Mouse (Mus musculus) heart, postnatal 0 days (tissue): Measurements from ENCODE around the gene Ralgps1. TPM values are rescaled to one million over a fixed set of nuclear protein-coding genes. Genes with fewer than 3 reads are reported as not detected.
A peak's percentile ranks its signal among the peaks of the same experiment; 100 is the strongest.

Experiments used
- ATAC-seq: fragments of 200-750 bp; cut with Nextera tagmentation; 2 replicates; pipeline ENCODE4 v1.8.0; 2017; ENCODE audit warnings: low read depth, moderate number of reproducible peaks, moderate library complexity; ENCODE audit not compliant: insufficient read depth
- DNase-seq: peaks from one replicate; pipeline ENCODE4 v3.0.0-alpha.2; 2016; ENCODE audit warnings: low spot score
- H3K27ac ChIP-seq: fragments of 300-500 bp; sonication (generic); 2 replicates; pipeline ENCODE4 v1.5.1; 2014; ENCODE audit warnings: low read depth, mild to moderate bottlenecking
- H3K27me3 ChIP-seq: fragments of 300-500 bp; sonication (generic); 2 replicates; pipeline ENCODE4 v1.6.1; 2014; ENCODE audit warnings: low read length, mixed read lengths; ENCODE audit not compliant: control insufficient read depth, insufficient read depth
- H3K36me3 ChIP-seq: fragments of 300-500 bp; sonication (generic); replicated peaks from 2 replicates; pipeline ENCODE4 v1.6.1; 2014; ENCODE audit warnings: low read length, mixed read lengths; ENCODE audit not compliant: control insufficient read depth, insufficient read depth
- H3K4me1 ChIP-seq: fragments of 300-500 bp; sonication (generic); 2 replicates; pipeline ENCODE4 v1.6.1; 2014; ENCODE audit warnings: antibody characterized with exemption; ENCODE audit not compliant: control insufficient read depth, insufficient read depth
- H3K4me2 ChIP-seq: fragments of 300-500 bp; sonication (generic); 2 replicates; pipeline ENCODE4 v1.6.1; 2014; ENCODE audit warnings: low read depth, mild to moderate bottlenecking, low read length, moderate library complexity
- H3K4me3 ChIP-seq: fragments of 300-500 bp; sonication (generic); 2 replicates; pipeline ENCODE4 v1.5.1; 2014; ENCODE audit warnings: low read depth, low read length
- H3K9ac ChIP-seq: fragments of 300-500 bp; sonication (generic); replicated peaks from 2 replicates; pipeline ENCODE4 v1.6.1; 2014; ENCODE audit warnings: low read depth, low read length, mixed read lengths
- H3K9me3 ChIP-seq: fragments of 300-500 bp; sonication (generic); replicated peaks from 2 replicates; pipeline ENCODE4 v1.6.1; 2016; ENCODE audit warnings: low read length; ENCODE audit not compliant: control insufficient read depth
- CTCF ChIP-seq: IDR thresholded peaks from 2 replicates; pipeline ENCODE4 v1.5.1; 2016; ENCODE audit warnings: antibody characterized with exemption, control low read depth, low read depth
- EP300 ChIP-seq: IDR thresholded peaks from 2 replicates; pipeline ENCODE4 v1.6.1; 2016; ENCODE audit warnings: antibody characterized with exemption, low read depth
- WGBS: fragments of 180-500 bp; shearing (Covaris S2); extraction: QIAGEN DNeasy Blood & Tissue Kit; methylation state at CpG from one replicate; pipeline ENCODE4 v1.1.7; 2014; 5-methylcytosine and 5-hydroxymethylcytosine counted together
- polyA plus RNA-seq: library from polyadenylated mRNA; unstranded; fragments of >200 nt; fragmentation: Nextera tagmentation; extraction: Ambion mirVana; gene quantifications from 2 replicates; pipeline ENCODE4 v1.2.1, GENCODE M21; 2015
- total RNA-seq: library from RNA; depleted of rRNA; stranded (reverse); fragments of >200 nt; gene quantifications from 2 replicates; pipeline ENCODE4 v1.2.3, GENCODE M21; 2014; ENCODE audit warnings: low replicate concordance

Gene Ralgps1
- total and polyA plus RNA-seq, 2 experiments from 2014 or later: 3.2 to 6.9 TPM

DNA sequence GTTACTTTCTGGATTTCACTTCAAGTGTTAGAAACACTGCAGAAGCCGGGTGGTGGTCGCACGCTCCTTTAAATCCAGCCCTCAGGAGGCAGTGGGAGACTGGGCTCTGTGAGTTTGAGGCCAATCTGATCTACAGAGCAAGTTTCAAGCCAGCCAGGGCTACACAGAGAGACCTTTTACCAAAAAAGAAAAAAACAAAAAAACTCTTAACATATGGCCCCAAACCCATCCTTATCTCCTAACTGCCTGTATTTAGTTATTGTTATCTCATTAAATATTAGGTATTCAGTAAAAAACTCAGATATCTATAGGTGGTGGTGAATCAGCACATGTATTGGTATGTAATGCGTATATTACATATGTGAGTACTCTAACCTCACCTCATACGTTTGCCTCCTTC, 31.4 kb upstream of the Ralgps1 start:
- Histone ChIP-seq H3K4me3 (no peak overlapping the region), H3K9me3 (no peaks in the 10 kb centered on the region), H3K4me2 (no peak overlapping the region), H3K27me3 (no peaks in the 10 kb centered on the region), H3K9ac (no peak overlapping the region), H3K36me3 (no peaks in the 10 kb centered on the region; the same call in none of the 2 replicates), H3K4me1 (no peaks in the 10 kb centered on the region), H3K27ac (no peak overlapping the region)
- ATAC-seq (no peak), DNase-seq (no peak)
- TF ChIP-seq CTCF: no peak
- TF ChIP-seq EP300: no peak
- WGBS: 62% methylated on average over 5 of the region's 5 CpGs

DNA sequence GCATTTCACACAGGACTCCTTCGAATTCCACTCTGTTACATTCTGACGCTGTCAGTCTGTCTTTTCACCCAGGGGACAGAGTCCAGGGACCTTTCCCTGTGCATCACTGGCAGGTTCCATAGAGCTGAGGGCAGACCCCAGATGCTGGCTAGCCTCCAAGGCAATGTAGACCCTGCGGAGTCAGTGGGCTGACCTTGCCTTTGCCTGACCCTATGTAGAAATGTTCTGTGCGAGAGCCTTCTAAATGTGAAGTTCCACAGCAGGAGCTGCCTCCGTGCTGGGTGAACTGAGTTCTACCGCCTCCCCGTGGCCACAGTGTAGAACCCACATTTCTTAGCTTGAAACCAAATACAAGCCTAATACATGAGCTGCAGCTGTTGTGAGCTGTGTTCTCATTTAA, 30.9 kb upstream of the Ralgps1 start:
- 23% methylated on average over 7 of the region's 7 CpGs for WGBS
- ATAC-seq (no peak), DNase-seq (peak; percentile 62)
- H3K36me3 ChIP-seq: no peaks in the 10 kb centered on the region; the same call in 1 of the 2 replicates
- no peaks in the 10 kb centered on the region for H3K4me1 ChIP-seq
- H3K27me3 ChIP-seq: no peaks in the 10 kb centered on the region
- TF ChIP-seq EP300: no peak
- peak; percentile 73 for TF ChIP-seq CTCF
- no peak overlapping the region for H3K4me3 ChIP-seq
- no peak overlapping the region for H3K4me2 ChIP-seq
- no peaks in the 10 kb centered on the region for H3K9me3 ChIP-seq
- no peak overlapping the region for H3K9ac ChIP-seq
- H3K27ac ChIP-seq: no peak overlapping the region

DNA sequence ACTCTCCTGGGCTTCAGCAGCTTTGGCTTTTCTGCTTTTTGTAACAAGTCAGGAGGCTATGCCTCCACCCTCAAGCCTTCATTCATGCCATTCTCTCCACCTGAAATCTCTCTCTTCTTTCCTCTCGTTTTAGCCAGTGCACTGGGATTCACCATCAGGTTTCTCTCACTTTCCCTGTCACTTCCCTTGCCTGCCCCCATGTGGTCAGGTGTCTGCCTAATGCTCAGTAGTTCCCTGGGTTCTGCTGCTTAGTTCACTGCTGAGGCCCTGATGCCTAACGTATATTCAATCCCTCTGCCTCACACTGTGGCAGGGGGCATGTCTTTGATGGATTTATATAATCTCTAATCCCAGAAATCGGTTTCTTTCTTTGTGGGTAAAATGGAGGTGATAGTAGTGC, 29.9 kb upstream of the Ralgps1 start:
- Histone ChIP-seq H3K27me3 (no peaks in the 10 kb centered on the region), H3K9ac (no peak overlapping the region), H3K4me3 (no peak overlapping the region), H3K36me3 (no peaks in the 10 kb centered on the region; the same call in 1 of the 2 replicates), H3K4me2 (no peak overlapping the region), H3K9me3 (no peaks in the 10 kb centered on the region), H3K27ac (no peak overlapping the region), H3K4me1 (no peaks in the 10 kb centered on the region)
- DNase-seq: no peak
- no peak for ATAC-seq
- 29% methylated on average over 3 of the region's 3 CpGs for WGBS
- TF ChIP-seq EP300: no peak
- TF ChIP-seq CTCF: peak; percentile 22; the same call in 1 of the 2 replicates

DNA sequence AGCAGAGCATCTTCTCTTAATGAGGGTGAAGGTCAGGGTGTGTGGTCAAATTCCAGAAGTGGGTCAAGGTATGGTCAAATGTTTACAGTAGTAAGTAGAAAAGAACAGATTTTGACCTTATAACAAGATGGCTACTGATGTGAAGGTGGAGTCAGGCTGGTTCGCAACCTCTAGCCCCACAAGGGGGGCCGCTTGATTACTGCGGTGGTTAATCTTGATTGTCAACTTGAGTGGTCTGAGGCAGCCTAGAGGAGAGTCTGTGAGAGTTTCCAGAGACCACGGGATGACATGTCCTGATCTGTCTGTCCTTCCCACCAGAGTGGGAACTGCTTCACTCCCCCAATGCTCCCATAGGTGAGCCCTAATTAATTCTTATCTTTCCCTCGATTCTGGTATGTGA, 29.3 kb upstream of the Ralgps1 start:
- no peak overlapping the region for H3K9ac ChIP-seq
- no peak overlapping the region for H3K4me3 ChIP-seq
- ATAC-seq (no peak), DNase-seq (no peak)
- TF ChIP-seq CTCF (no peak), EP300 (no peak)
- no peaks in the 10 kb centered on the region for H3K9me3 ChIP-seq
- H3K4me1 ChIP-seq: no peaks in the 10 kb centered on the region
- H3K36me3 ChIP-seq: no peaks in the 10 kb centered on the region
- 50% methylated on average over 5 of the region's 5 CpGs for WGBS
- H3K27me3 ChIP-seq: no peaks in the 10 kb centered on the region
- no peak overlapping the region for H3K4me2 ChIP-seq
- H3K27ac ChIP-seq: no peak overlapping the region

DNA sequence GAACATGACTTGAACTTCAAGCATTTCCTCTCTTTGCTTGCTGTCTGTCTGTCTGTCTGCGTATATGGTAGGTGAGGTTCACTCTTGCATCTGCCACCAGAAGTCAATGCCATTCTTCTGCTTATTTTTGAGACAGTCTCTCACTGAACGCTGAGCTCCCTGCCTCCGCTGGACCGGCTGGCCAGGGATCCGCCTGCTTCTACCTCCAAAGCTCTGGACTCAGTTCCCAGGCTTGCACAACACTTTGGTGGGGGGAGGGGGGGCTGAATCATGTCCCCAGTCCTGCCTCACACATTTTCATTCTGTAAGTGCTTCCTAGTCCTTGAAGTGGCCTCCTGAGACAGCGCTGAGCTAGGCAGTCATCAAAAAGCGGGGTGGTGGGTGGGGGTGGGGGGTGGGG, 27.8 kb upstream of the Ralgps1 start:
- Histone ChIP-seq H3K9me3 (no peaks in the 10 kb centered on the region), H3K9ac (no peak overlapping the region), H3K27me3 (no peaks in the 10 kb centered on the region), H3K4me2 (no peak overlapping the region), H3K27ac (no peak overlapping the region), H3K36me3 (no peaks in the 10 kb centered on the region), H3K4me1 (no peaks in the 10 kb centered on the region), H3K4me3 (no peak overlapping the region)
- 76% methylated on average over 7 of the region's 7 CpGs for WGBS
- TF ChIP-seq CTCF (no peak), EP300 (no peak)
- ATAC-seq (no peak), DNase-seq (no peak)

DNA sequence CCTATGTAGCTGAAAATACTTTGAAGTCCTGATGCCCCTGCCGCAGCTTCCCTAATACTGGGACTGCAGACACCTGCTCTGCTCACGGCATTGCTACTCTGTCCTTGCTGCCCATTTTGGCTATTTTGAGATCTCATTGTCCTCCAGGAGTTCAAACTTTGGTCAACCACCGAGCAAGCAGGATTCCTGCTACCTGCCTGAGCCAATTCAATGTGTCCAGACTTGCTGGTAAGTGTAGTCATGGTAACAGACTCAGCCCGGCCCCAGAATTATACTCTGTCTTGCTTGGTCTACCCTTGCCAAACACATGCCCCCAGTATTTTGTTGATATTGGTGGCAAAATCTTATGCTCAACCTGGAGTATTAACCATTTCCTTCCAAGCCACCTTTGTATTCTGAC, 25.8 kb upstream of the Ralgps1 start:
- 58% methylated on average over 4 of the region's 4 CpGs for WGBS
- no peaks in the 10 kb centered on the region for H3K9me3 ChIP-seq
- H3K4me1 ChIP-seq: no peaks in the 10 kb centered on the region
- DNase-seq (no peak), ATAC-seq (no peak)
- no peak overlapping the region for H3K27ac ChIP-seq
- H3K4me2 ChIP-seq: no peak overlapping the region
- no peak overlapping the region for H3K4me3 ChIP-seq
- no peaks in the 10 kb centered on the region for H3K27me3 ChIP-seq
- H3K36me3 ChIP-seq: no peaks in the 10 kb centered on the region
- TF ChIP-seq EP300: no peak
- TF ChIP-seq CTCF: no peak
- no peak overlapping the region for H3K9ac ChIP-seq
